ENCODE assay signal across 9 mouse cellular contexts in genomic region chr9:55199348-55199747, GRCm38 (mm10). TPM values are rescaled to one million over a fixed set of nuclear protein-coding genes. Genes with fewer than 3 reads are reported as not detected.
A peak's percentile ranks its signal among the peaks of the same experiment; 100 is the strongest.
DNase-seq lines count a peak whose midpoint lies in the region; ATAC-seq and TF ChIP-seq lines count a peak whose summit lies in the region.
"Had no signal": no experiment of that assay in that cellular context is flagged by ENCODE, and none has a peak within 500 bp of the region (broad histone marks: within the 10 kb centered on the region; RNA-seq: fewer than 3 reads in every experiment).

No protein-coding gene starts in this region.

- H3K27me3 ChIP-seq in intestine, embryonic 14.5 days (replicated peaks; ENCODE audit: control insufficient read depth, insufficient read depth, low read length): no peaks in the 10 kb centered on the region
- H3K27me3 ChIP-seq in intestine, embryonic 16.5 days (replicated peaks; ENCODE audit: control insufficient read depth, insufficient read depth, low read length): no peaks in the 10 kb centered on the region
- H3K27me3 ChIP-seq: liver, embryonic 15.5 days had no signal

- no peaks in the 10 kb centered on the region for H3K9me3 ChIP-seq in intestine, embryonic 14.5 days (ENCODE audit: control insufficient read depth, low read length)
- no peaks in the 10 kb centered on the region for H3K9me3 ChIP-seq in intestine, embryonic 16.5 days (ENCODE audit: control insufficient read depth, low read length)
- H3K9me3 ChIP-seq: liver, embryonic 15.5 days had no signal

- no peak overlapping the region for H3K4me2 ChIP-seq in intestine, embryonic 14.5 days (ENCODE audit: low read length)
- no peak overlapping the region for H3K4me2 ChIP-seq in intestine, embryonic 16.5 days (ENCODE audit: low read depth, low read length)
- H3K4me2 ChIP-seq: liver, embryonic 15.5 days had no signal

- no peak overlapping the region for H3K27ac ChIP-seq in intestine, embryonic 14.5 days (ENCODE audit: low read depth)
- H3K27ac ChIP-seq in intestine, embryonic 16.5 days (ENCODE audit: low read length): no peak overlapping the region
- no peak overlapping the region; the same call in 1 of the 2 replicates for H3K27ac ChIP-seq in left cerebral cortex, adult 2 months
- H3K27ac ChIP-seq: liver, embryonic 15.5 days had no signal

- intact Hi-C loops in left cerebral cortex, adult 2 months (cut with DNase I): no loop called here
- intact Hi-C loops in gastrocnemius, postnatal 36 days (cut with DNase I): no loop called here

- H3K4me3 ChIP-seq in intestine, embryonic 14.5 days (ENCODE audit: low read depth, low read length): no peak overlapping the region
- H3K4me3 ChIP-seq in intestine, embryonic 16.5 days (ENCODE audit: low read length): no peak overlapping the region
- no peak overlapping the region for H3K4me3 ChIP-seq in left cerebral cortex, adult 2 months
- H3K4me3 ChIP-seq: liver, embryonic 15.5 days had no signal

- WGBS in intestine, embryonic 14.5 days: 91% methylated on average over 2 of the region's 2 CpGs
- 78% methylated on average over 2 of the region's 2 CpGs for WGBS in intestine, embryonic 16.5 days

- H3K4me1 ChIP-seq in intestine, embryonic 14.5 days (replicated peaks; ENCODE audit: control insufficient read depth, insufficient read depth, low read length): no peaks in the 10 kb centered on the region
- H3K4me1 ChIP-seq in intestine, embryonic 16.5 days (ENCODE audit: control insufficient read depth, insufficient read depth, low read length): no peaks in the 10 kb centered on the region
- H3K4me1 ChIP-seq: liver, embryonic 15.5 days had no signal

- DNase-seq in intestine, embryonic 14.5 days (ENCODE audit: low spot score): peak; percentile 33
- DNase-seq in adipocyte (ENCODE audit: low spot score): peak; percentile 54
- DNase-seq in cerebellum, adult 11-12 months: peak; percentile 74
- no peak for DNase-seq in left cerebral cortex, adult 2 months (ENCODE audit: extremely low spot score in 1 of 2, low spot score in 2 of 2)
- DNase-seq in lung, postnatal 25 days (ENCODE audit: low spot score): no peak
- DNase-seq in gastrocnemius, postnatal 36 days: no peak

- peak; percentile 15 for TF ChIP-seq CTCF in left cerebral cortex, adult 2 months (IDR thresholded peaks at IDR 0.05)

- no peak overlapping the region for H3K9ac ChIP-seq in intestine, embryonic 14.5 days (ENCODE audit: low read length)
- no peak overlapping the region for H3K9ac ChIP-seq in intestine, embryonic 16.5 days (ENCODE audit: low read depth, low read length)
- H3K9ac ChIP-seq: liver, embryonic 15.5 days had no signal

- ATAC-seq in intestine, embryonic 14.5 days (replicated peaks; ENCODE audit: low FRiP score, low TSS enrichment, low read depth): no peak
- ATAC-seq in intestine, embryonic 16.5 days: no peak
- no peak for ATAC-seq in erythroblast, adult 5-6 weeks (replicated peaks; ENCODE audit: low FRiP score, poor library complexity, severe bottlenecking)

- peaks cover 26% of the 10 kb centered on the region for H3K36me3 ChIP-seq in intestine, embryonic 14.5 days (ENCODE audit: control insufficient read depth, insufficient read depth, low read length)
- no peaks in the 10 kb centered on the region for H3K36me3 ChIP-seq in intestine, embryonic 16.5 days (ENCODE audit: control insufficient read depth, insufficient read depth, low read length)

RNA-seq across cellular contexts. Expression of gene Fbxo22, which starts 9.4 kb away (rescaled TPM):
- polyA plus RNA-seq in intestine, embryonic 14.5 days (2014; fragmentation: Nextera tagmentation; extraction: Ambion mirVana): 57.5 and 63.0 TPM in 2 replicates
- polyA plus RNA-seq in intestine, embryonic 16.5 days (2015; fragmentation: Nextera tagmentation; extraction: Ambion mirVana): 55.3 and 61.0 TPM in 2 replicates
- total RNA-seq in left cerebral cortex, adult 2 months (2021): 10 to 100 TPM; 40.2 to 46.5 TPM
- total RNA-seq in gastrocnemius, postnatal 36 days (2021): 10 to 100 TPM; 18.0 to 18.8 TPM
- 12.3 and 13.6 TPM in 2 replicates for total RNA-seq in erythroblast, adult 5-6 weeks (2015; ENCODE audit: low replicate concordance)
- total RNA-seq in erythroblast, adult 5-6 weeks (2017; ENCODE audit: low replicate concordance): 9.8 and 10.2 TPM in 2 replicates

RNA-seq across cellular contexts. Expression of gene Ube2q2, which starts 50.7 kb away (rescaled TPM):
- polyA plus RNA-seq in intestine, embryonic 14.5 days (2014; fragmentation: Nextera tagmentation; extraction: Ambion mirVana): 33.2 and 33.8 TPM in 2 replicates
- polyA plus RNA-seq in intestine, embryonic 16.5 days (2015; fragmentation: Nextera tagmentation; extraction: Ambion mirVana): 10.6 and 12.2 TPM in 2 replicates
- 10 to 100 TPM; 67.7 to 72.5 TPM for total RNA-seq in left cerebral cortex, adult 2 months (2021)
- total RNA-seq in gastrocnemius, postnatal 36 days (2021): 10 to 100 TPM; 30.2 to 33.4 TPM
- total RNA-seq in erythroblast, adult 5-6 weeks (2015; ENCODE audit: low replicate concordance): 9.6 and 11.1 TPM in 2 replicates
- 10.9 and 15.4 TPM in 2 replicates for total RNA-seq in erythroblast, adult 5-6 weeks (2017; ENCODE audit: low replicate concordance)

Comparison
In these comparisons a context has a peak if more than half of its experiments do, and no peak if none do; other contexts are left out.
1. DNase-seq: peak in intestine, embryonic 14.5 days (single experiment), adipocyte (single experiment) and cerebellum, adult 11-12 months (single experiment); none in left cerebral cortex, adult 2 months (0 of 2), lung, postnatal 25 days (single experiment) and gastrocnemius, postnatal 36 days (0 of 2).